Mouse (Mus musculus) liver, postnatal 0 days (tissue): ENCODE measurements around the gene Sh3d19. TPM values are rescaled to one million over a fixed set of nuclear protein-coding genes. Genes with fewer than 3 reads are reported as not detected.
"Not testable (repeated sequence)": the region's sequence is repeated elsewhere in the genome, so short reads cannot be mapped to it uniquely, and the experiment has no call there.

Source experiments
- ATAC-seq: fragments of 200-750 bp; cut with Nextera tagmentation; 2 replicates; pipeline ENCODE4 v1.8.0; 2017; ENCODE audit warnings: mild to moderate bottlenecking, moderate library complexity
- DNase-seq: peaks from one replicate; pipeline ENCODE4 v3.0.0-alpha.2; 2016
- H3K27ac ChIP-seq: fragments of 300-500 bp; sonication (generic); 2 replicates; pipeline ENCODE4 v1.5.1; 2014; ENCODE audit warnings: antibody characterized with exemption, moderate library complexity, mild to moderate bottlenecking, low read depth
- H3K27me3 ChIP-seq: fragments of 300-500 bp; sonication (generic); 2 replicates; pipeline ENCODE4 v1.6.1; 2014; ENCODE audit warnings: low read length, control low read depth, mixed read lengths; ENCODE audit not compliant: insufficient read depth
- H3K36me3 ChIP-seq: fragments of 300-500 bp; sonication (generic); replicated peaks from 2 replicates; pipeline ENCODE4 v1.6.1; 2014; ENCODE audit warnings: mild to moderate bottlenecking, control low read depth, low read length, moderate library complexity, mixed read lengths; ENCODE audit not compliant: insufficient read depth
- H3K4me1 ChIP-seq: fragments of 300-500 bp; sonication (generic); 2 replicates; pipeline ENCODE4 v1.6.1; 2014; ENCODE audit warnings: antibody characterized with exemption, mild to moderate bottlenecking, control low read depth; ENCODE audit not compliant: insufficient read depth
- H3K4me2 ChIP-seq: fragments of 300-500 bp; sonication (generic); 2 replicates; pipeline ENCODE4 v1.6.1; 2014; ENCODE audit warnings: low read depth, mild to moderate bottlenecking, low read length, moderate library complexity, mixed read lengths
- H3K4me3 ChIP-seq: fragments of 300-500 bp; sonication (generic); 2 replicates; pipeline ENCODE4 v1.5.1; 2014; ENCODE audit warnings: low read depth, low read length
- H3K9ac ChIP-seq: fragments of 300-500 bp; sonication (generic); replicated peaks from 2 replicates; pipeline ENCODE4 v1.6.1; 2014; ENCODE audit warnings: mild to moderate bottlenecking, moderate library complexity
- H3K9me3 ChIP-seq: fragments of 300-500 bp; sonication (generic); 2 replicates; pipeline ENCODE4 v1.6.1; 2016; ENCODE audit warnings: mild to moderate bottlenecking, control low read depth, low read length, mixed read lengths
- CTCF ChIP-seq: sonication (generic); IDR thresholded peaks from 2 replicates; pipeline ENCODE4 v1.5.1; 2016; ENCODE audit warnings: antibody characterized with exemption, low read depth
- EP300 ChIP-seq: IDR thresholded peaks from 2 replicates; pipeline ENCODE4 v1.6.1; 2016; ENCODE audit warnings: antibody characterized with exemption, low read depth, mild to moderate bottlenecking
- WGBS: fragments of 180-500 bp; shearing (Covaris S2); extraction: QIAGEN DNeasy Blood & Tissue Kit; methylation state at CpG from one replicate; pipeline ENCODE4 v1.1.7; 2014; ENCODE audit not compliant: insufficient replicate concordance; 5-methylcytosine and 5-hydroxymethylcytosine counted together
- polyA plus RNA-seq: library from polyadenylated mRNA; unstranded; fragments of >200 nt; fragmentation: Nextera tagmentation; extraction: Ambion mirVana; gene quantifications from 2 replicates; pipeline ENCODE4 v1.2.1, GENCODE M21; 2015

The Sh3d19 gene
- polyA plus RNA-seq, 1 experiment from 2014 or later: 11.4 TPM

DNA sequence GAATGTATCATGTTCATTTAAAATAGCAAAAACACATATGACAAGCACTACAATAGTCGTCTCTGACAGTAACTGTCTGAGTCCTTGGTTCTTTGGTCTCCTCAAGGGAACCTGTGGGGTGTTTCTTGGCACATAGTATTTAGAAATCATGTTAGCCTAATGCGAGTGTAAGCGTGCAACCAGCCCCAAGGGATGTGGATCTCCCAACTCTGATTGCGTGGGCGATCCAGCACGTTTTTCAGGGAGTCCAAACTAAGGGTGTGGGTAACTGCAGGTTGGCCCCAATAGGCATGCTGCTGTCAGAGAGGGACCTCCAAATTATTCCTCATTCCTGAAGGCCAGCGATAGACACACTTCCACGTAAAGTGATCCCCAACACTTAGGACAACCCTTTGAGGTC lies 1.9 kb upstream of the Sh3d19 start:
- Histone ChIP-seq H3K27me3 (0 out of 2 replicates have a peak, but pooled peaks cover 5% of the 10 kb centered on the region), H3K4me3 (no peak overlapping the region), H3K9ac (no peak overlapping the region), H3K4me1 (peaks cover 4% of the 10 kb centered on the region; the same call in 1 of the 2 replicates), H3K4me2 (no peak overlapping the region), H3K36me3 (no peaks in the 10 kb centered on the region), H3K27ac (no peak overlapping the region), H3K9me3 (no peaks in the 10 kb centered on the region)
- WGBS: 80% methylated on average over 8 of the region's 8 CpGs
- TF ChIP-seq CTCF: no peak
- no peak for DNase-seq
- no peak for ATAC-seq

DNA sequence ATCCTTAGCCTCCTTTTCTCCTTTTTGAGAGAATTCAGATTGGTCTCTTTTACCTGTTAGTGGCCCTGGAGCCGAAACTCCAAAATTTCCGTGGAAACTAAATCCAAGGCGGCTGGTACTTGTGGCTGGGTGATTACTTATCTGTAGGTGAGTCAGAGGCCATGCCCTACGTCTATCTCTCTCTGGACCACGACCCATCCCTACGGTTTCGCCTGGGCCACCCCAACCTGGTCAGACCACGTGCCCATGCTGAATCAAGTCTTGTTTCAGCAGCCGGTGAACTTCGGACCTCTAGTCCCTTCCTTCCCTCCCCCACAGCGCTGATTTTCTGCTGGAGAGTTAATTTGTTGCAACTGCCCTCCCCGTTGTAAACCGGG lies 678 bp downstream of the Sh3d19 start:
- Histone ChIP-seq H3K27ac (peak overlapping the region; percentile 86), H3K4me1 (peaks cover 8% of the 10 kb centered on the region; the same call in 1 of the 2 replicates), H3K36me3 (no peaks in the 10 kb centered on the region), H3K9me3 (no peaks in the 10 kb centered on the region), H3K27me3 (0 out of 2 replicates have a peak, but pooled peaks cover 5% of the 10 kb centered on the region), H3K9ac (peak overlapping the region; percentile 77), H3K4me2 (peak overlapping the region; percentile 91), H3K4me3 (peak overlapping the region; percentile 76)
- peak; percentile 66 for DNase-seq
- 3% methylated on average over 13 of the region's 13 CpGs for WGBS
- TF ChIP-seq EP300 (no peak), CTCF (no peak)
- ATAC-seq: peak; percentile 77

DNA sequence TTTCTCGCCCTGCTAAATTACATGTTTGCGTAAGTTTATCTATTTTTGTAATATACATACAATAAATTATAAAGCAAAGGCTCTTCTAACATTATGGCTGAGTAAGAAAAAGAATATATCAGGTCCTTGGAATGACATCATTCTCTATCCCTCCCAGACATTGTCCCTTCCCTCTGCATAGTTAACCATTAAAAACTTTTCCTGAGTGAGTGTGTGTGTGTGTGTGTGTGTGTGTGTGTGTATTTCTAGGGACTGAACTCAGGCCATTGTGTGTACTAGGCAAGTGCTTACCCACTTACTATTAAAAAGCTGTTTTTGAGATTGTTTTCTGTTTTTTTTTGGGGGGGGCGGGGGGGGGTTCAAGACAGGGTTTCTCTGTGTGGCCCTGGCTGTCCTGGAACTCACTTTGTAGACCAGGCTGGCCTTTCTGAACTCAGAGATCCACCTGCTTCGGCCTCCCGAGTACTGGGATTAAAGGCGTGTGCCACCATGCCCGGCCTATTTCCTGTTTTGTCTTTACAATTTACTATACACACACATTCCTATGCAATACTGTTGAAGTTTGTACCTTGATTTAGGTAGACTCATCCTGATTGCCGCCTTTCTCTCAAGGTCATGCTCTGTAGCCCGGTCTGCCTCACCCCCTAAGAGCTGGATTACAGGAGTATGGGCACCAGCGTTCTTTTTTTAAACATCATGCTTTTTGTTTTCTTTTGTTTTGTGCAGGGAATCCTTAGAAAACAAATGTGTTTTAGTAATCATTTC lies 2.6 kb downstream of the Sh3d19 start:
- H3K4me3 ChIP-seq: no peak overlapping the region
- ATAC-seq: no peak
- no peak for DNase-seq
- peak overlapping the region; percentile 91 for H3K4me2 ChIP-seq
- peak overlapping the region; percentile 29; the same call in 1 of the 2 replicates for H3K27ac ChIP-seq
- H3K9ac ChIP-seq: no peak overlapping the region
- H3K4me1 ChIP-seq: peaks cover 8% of the 10 kb centered on the region; the same call in 1 of the 2 replicates
- TF ChIP-seq CTCF (no peak), EP300 (no peak)
- no peaks in the 10 kb centered on the region for H3K9me3 ChIP-seq
- H3K36me3 ChIP-seq: no peaks in the 10 kb centered on the region
- H3K27me3 ChIP-seq: 0 out of 2 replicates have a peak, but pooled peaks cover 5% of the 10 kb centered on the region
- WGBS: 60% methylated on average over 10 of the region's 10 CpGs

- DNase-seq (no peak), ATAC-seq (no peak)
- TF ChIP-seq CTCF: no peak
- no peak for TF ChIP-seq EP300
- Histone ChIP-seq H3K4me2 (no peak overlapping the region), H3K4me1 (peaks cover 8% of the 10 kb centered on the region; the same call in 1 of the 2 replicates), H3K27me3 (0 out of 2 replicates have a peak, but pooled peaks cover 5% of the 10 kb centered on the region), H3K36me3 (no peaks in the 10 kb centered on the region), H3K9ac (no peak overlapping the region), H3K4me3 (no peak overlapping the region), H3K27ac (0 out of 2 replicates have a peak overlapping the region, but pooled peaks have one; percentile 8), H3K9me3 (no peaks in the 10 kb centered on the region)
- WGBS: 76% methylated on average over 4 of the region's 4 CpGs
Measured at GRCm38 (mm10) chr3:85974451-85974850, 3.5 kb downstream of the Sh3d19 start.

GRCm38 (mm10) chr3:85980036-85980435 lies 9.1 kb downstream of the Sh3d19 start:
- no peak for TF ChIP-seq CTCF
- no peak overlapping the region for H3K4me3 ChIP-seq
- no peak overlapping the region for H3K27ac ChIP-seq
- 85% methylated on average over 4 of the region's 4 CpGs for WGBS
- ATAC-seq (no peak), DNase-seq (no peak)
- H3K27me3 ChIP-seq: no peaks in the 10 kb centered on the region
- H3K9me3 ChIP-seq: no peaks in the 10 kb centered on the region
- no peaks in the 10 kb centered on the region for H3K36me3 ChIP-seq
- H3K4me1 ChIP-seq: 0 out of 2 replicates have a peak, but pooled peaks cover 3% of the 10 kb centered on the region
- no peak overlapping the region for H3K4me2 ChIP-seq
- no peak overlapping the region for H3K9ac ChIP-seq

DNA sequence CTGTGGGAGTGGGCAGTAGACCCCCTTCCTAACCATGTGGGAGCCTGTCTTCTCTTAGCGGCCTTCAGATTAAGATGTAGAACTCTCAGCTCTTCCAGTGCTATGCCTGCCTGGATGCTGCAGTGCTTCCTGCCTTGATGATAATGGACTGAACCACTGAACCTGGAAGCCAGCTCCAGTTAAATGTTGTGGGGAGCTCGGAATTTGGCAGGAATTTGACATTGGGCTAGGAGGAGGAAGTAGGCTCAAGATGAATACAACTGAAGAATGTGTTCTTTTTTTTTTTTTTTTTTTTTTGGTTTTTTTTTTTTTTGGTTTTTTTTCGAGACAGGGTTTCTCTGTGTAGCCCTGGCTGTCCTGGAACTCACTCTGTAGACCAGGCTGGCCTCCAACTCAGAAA lies 10.9 kb downstream of the Sh3d19 start:
- not testable (repeated sequence) for H3K27me3 ChIP-seq, H3K36me3 ChIP-seq, H3K4me3 ChIP-seq, H3K4me1 ChIP-seq, H3K27ac ChIP-seq, ATAC-seq, DNase-seq, H3K4me2 ChIP-seq, H3K9me3 ChIP-seq, H3K9ac ChIP-seq
- WGBS: 75% methylated on average over 3 of the region's 3 CpGs
